Mouse (Mus musculus) forebrain, embryonic 12.5 days (tissue): ENCODE data around the gene Setx. TPM values are rescaled to one million over a fixed set of nuclear protein-coding genes. Genes with fewer than 3 reads are reported as not detected.

ENCODE experiments used
- polyA plus RNA-seq: library from polyadenylated mRNA; unstranded; fragments of >200 nt; fragmentation: Nextera tagmentation; extraction: Ambion mirVana; gene quantifications from 2 replicates; pipeline ENCODE4 v1.2.1, GENCODE M21; 2016

Gene Setx
- polyA plus RNA-seq, 1 experiment from 2014 or later = 18.6 TPM

Other genes starting within 250 kb of the Setx start
- 4.4 and 5.7 TPM in 2 replicates for gene Barhl1, start 207.5 kb upstream of the Setx start, polyA plus RNA-seq
- gene Cfap77, start 69.1 kb upstream of the Setx start, polyA plus RNA-seq = 0.19 and 0.26 TPM in 2 replicates
- gene Ttf1, start 63.9 kb upstream of the Setx start, polyA plus RNA-seq = 10.9 and 12.5 TPM in 2 replicates
- 3.0 and 3.8 TPM in 2 replicates for gene Ntng2, start 128.8 kb downstream of the Setx start, polyA plus RNA-seq
- 68.9 and 77.0 TPM in 2 replicates for gene Med27, start 222.6 kb downstream of the Setx start, polyA plus RNA-seq